Mouse (Mus musculus): Measurements from ENCODE around the gene Mrpl20.

- TF ChIP-seq CTCF (IDR thresholded peaks at IDR 0.05; ENCODE audit: borderline replicate concordance, control insufficient read depth, extremely low read depth, insufficient read depth, low read length, poor library complexity) (no peak), POLR2A (IDR thresholded peaks at IDR 0.05; ENCODE audit: control insufficient read depth, extremely low read depth, insufficient read depth, low read length, poor library complexity) (no peak)
Measured at GRCm38 (mm10) chr4:155769496-155769879, 33.2 kb upstream of the Mrpl20 start.

All from thymus, adult 2 months (tissue).